Mouse (Mus musculus): ENCODE data around the gene R3hcc1l.

GRCm38 (mm10) chr19:42580701-42581100 is 62.1 kb downstream of the R3hcc1l start:
- TF ChIP-seq POLR2A (IDR thresholded peaks at IDR 0.05; ENCODE audit: borderline replicate concordance, insufficient read depth, low read length) (no peak), CTCF (IDR thresholded peaks at IDR 0.05; ENCODE audit: borderline replicate concordance, insufficient read depth, low read depth, low read length) (no peak)
